Mouse (Mus musculus) brown adipose tissue, adult 24 weeks (tissue): ENCODE data around the gene Arhgap35. TPM values are rescaled to one million over a fixed set of nuclear protein-coding genes. Genes with fewer than 3 reads are reported as not detected.

Experiments used
- H3K27ac ChIP-seq: fragments of 200-500 bp; replicated peaks from 2 replicates; pipeline ENCODE4 v1.5.1; 2012; ENCODE audit warnings: low read depth, mild to moderate bottlenecking, low read length
- H3K4me1 ChIP-seq: fragments of 200-500 bp; 2 replicates; pipeline ENCODE4 v1.6.1; 2012; ENCODE audit warnings: low read length, mixed read lengths; ENCODE audit not compliant: control insufficient read depth, insufficient read depth, insufficient read length
- H3K4me3 ChIP-seq: fragments of 200-500 bp; 2 replicates; pipeline ENCODE4 v1.5.1; 2012; ENCODE audit warnings: low read depth, mild to moderate bottlenecking, low read length, moderate library complexity; ENCODE audit not compliant: insufficient read depth
- polyA plus RNA-seq: library from polyadenylated mRNA; stranded (reverse); fragments of >200 nt; gene quantifications from 2 replicates; pipeline ENCODE4 v1.2.4, GENCODE M21; 2012; ENCODE audit not compliant: missing spikeins, insufficient read depth, insufficient read length

The Arhgap35 gene
- polyA plus RNA-seq, 1 experiment, result 33.3 TPM

- Histone ChIP-seq H3K27ac (no peak overlapping the region), H3K4me3 (no peak overlapping the region), H3K4me1 (peaks cover 6% of the 10 kb centered on the region; the same call in 1 of the 2 replicates)
Observed at GRCm38 (mm10) chr7:16455016-16455415, 159.8 kb downstream of the Arhgap35 start.

GRCm38 (mm10) chr7:16453118-16453711 lies 161.6 kb downstream of the Arhgap35 start:
- Histone ChIP-seq H3K27ac (no peak overlapping the region), H3K4me1 (peaks cover 6% of the 10 kb centered on the region; the same call in 1 of the 2 replicates), H3K4me3 (peak overlapping the region; percentile 67)

GRCm38 (mm10) chr7:16452587-16453073 lies 162.2 kb downstream of the Arhgap35 start, which contains the start of gene Tmem160:
Gene Tmem160 (plus strand): TSS chr7:16452779.
- H3K4me3 ChIP-seq, result peak within 1 kb of the TSS; percentile 67
- H3K4me1 ChIP-seq, result peaks cover 6% of the 10 kb centered on the region; the same call in 1 of the 2 replicates
- H3K27ac ChIP-seq, result no peak within 1 kb of the TSS

- peaks cover 6% of the 10 kb centered on the region; the same call in 1 of the 2 replicates for H3K4me1 ChIP-seq
- H3K27ac ChIP-seq, result no peak overlapping the region
- no peak overlapping the region for H3K4me3 ChIP-seq
Observed at GRCm38 (mm10) chr7:16451656-16452055, 163.1 kb downstream of the Arhgap35 start.

Other genes starting within 250 kb of the Arhgap35 start
- gene Sae1, start 227.2 kb downstream of the Arhgap35 start, polyA plus RNA-seq, result 22.5 and 31.0 TPM in 2 replicates
- 11.0 and 12.2 TPM in 2 replicates for gene Zc3h4, start 214.1 kb downstream of the Arhgap35 start, polyA plus RNA-seq
- 58.0 and 62.4 TPM in 2 replicates for gene Tmem160, start 162.2 kb downstream of the Arhgap35 start, polyA plus RNA-seq
- not detected in 2 replicates for gene Npas1, start 137.3 kb downstream of the Arhgap35 start, polyA plus RNA-seq
- gene Ceacam15, start 60.7 kb upstream of the Arhgap35 start, polyA plus RNA-seq, result not detected in 2 replicates
- not detected in 2 replicates for gene Ceacam9, start 106.9 kb upstream of the Arhgap35 start, polyA plus RNA-seq
- 80.6 and 87.2 TPM in 2 replicates for gene Ap2s1, start 123.4 kb upstream of the Arhgap35 start, polyA plus RNA-seq
- gene Slc1a5, start 166.3 kb upstream of the Arhgap35 start, polyA plus RNA-seq, result 297 and 414 TPM in 2 replicates
- 19.4 and 21.5 TPM in 2 replicates for gene Strn4, start 200.9 kb upstream of the Arhgap35 start, polyA plus RNA-seq
- gene Fkrp, start 201.7 kb upstream of the Arhgap35 start, polyA plus RNA-seq, result 8.4 and 11.1 TPM in 2 replicates
- gene Prkd2, start 227.9 kb upstream of the Arhgap35 start, polyA plus RNA-seq, result 8.5 and 11.3 TPM in 2 replicates